Mouse (Mus musculus): ENCODE results near the gene Scamp2.

GRCm38 (mm10) chr9:57522114-57522860, 38.5 kb upstream of the Scamp2 start:
- TF ChIP-seq CTCF (IDR thresholded peaks at IDR 0.05; ENCODE audit: low read depth) (no peak), EP300 (IDR thresholded peaks at IDR 0.05; ENCODE audit: low read depth) (no peak)

Measured in liver, embryonic 14.5 days (tissue).